Mouse (Mus musculus) left cerebral cortex, adult 8-10 months (tissue): ENCODE data around the gene Il1rapl1. TPM values are rescaled to one million over a fixed set of nuclear protein-coding genes. Genes with fewer than 3 reads are reported as not detected.
A peak's percentile ranks its signal among the peaks of the same experiment; 100 is the strongest.

ENCODE experiments used
- DNase-seq, 2 experiments: peaks; one replicate each; pipeline ENCODE4 v3.0.0; 2022; ENCODE audit warnings: low spot score in 2 of 2
- total RNA-seq, 4 experiments: library from RNA; stranded (reverse); gene quantifications; 2 replicates each; pipeline ENCODE4 v1.2.4; 2022

The Il1rapl1 gene
- 10 to 100 TPM; 28.1 to 35.9 (median 33.0) TPM for total RNA-seq

DNA sequence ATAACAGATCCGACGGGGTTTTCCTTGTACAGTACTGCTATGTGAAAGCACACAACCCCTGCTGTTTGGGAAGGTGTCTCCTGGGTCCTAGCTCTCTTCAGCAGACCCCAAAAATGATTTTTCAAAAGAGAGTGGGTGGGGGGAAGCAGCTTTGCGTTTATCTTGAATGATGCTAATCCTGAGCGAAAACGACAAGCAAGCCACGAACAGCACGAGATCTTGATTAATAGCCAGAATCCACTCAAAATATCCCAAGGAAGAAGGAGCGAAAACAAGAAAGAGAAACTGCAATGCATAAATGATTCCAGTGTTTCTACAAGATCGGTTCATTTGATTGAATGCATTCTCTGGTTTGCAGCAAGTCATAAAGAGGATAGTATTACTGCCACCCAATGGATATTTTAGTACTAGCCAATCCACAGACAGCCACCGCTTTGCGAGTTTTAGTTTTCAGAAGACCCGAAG lies at the start of gene Il1rapl1:
Gene Il1rapl1, minus strand, starts transcription at position 37 of the 465 bp plus-strand sequence.
- DNase-seq = peak in 1 of 2 experiments; percentile 23

DNA sequence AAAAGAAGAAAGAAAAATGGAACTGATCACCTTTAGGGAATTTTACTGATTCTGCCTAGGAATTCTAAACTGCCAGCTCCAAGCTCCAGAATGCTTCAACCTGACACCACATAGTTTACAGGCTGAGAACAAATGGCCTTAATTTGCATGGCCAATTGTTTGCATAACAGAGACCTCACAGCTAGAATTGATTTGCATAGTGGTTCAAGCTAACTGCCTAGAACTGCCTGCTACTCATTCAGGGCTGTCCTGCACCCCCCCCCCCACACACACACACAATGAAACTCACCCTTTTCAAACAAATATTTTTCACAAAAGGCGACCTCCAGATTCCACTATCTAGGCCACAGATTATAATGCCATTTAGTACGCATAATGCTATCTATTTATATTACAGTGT lies 42.6 kb upstream of the Il1rapl1 start:
- DNase-seq = no peak

DNA sequence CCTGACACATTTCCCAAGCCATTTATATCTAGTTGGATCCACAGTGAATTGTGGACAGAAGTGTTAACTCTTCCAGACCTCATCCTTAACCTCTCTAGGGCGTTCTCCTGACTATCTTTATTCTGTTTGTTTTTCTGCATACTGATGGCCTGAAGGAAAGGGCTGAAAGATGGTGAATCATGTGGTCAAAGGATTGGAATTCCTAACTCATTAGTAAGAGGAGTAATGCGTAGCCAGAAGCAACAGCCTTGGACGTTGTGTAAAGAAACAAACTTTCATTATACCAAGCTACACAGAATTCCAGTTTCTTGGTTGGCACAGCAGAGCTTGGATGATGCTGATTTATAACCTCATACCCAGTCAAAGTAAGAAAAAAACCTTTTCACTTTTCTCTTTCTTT lies 10.2 kb upstream of the Il1rapl1 start:
- no peak for DNase-seq

DNA sequence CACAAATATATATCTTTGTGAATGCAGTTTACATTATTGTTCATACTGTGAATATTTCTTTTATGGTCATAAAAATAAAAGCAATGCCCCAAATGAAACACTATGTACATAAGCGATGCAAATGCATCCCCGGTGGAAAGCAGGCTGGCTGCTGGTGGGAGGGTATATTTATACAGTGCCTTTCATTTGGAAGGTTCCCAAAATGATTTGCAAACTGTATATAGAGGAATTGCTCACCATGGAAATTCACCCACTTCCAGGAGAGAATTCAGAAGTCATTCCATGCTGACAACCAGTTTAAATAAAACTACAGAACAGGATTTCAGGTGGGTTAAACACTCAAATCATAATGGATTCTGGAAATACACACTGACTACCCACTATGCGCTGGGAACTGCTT lies 4.6 kb upstream of the Il1rapl1 start:
- peak in 1 of 2 experiments; percentile 22 for DNase-seq

DNA sequence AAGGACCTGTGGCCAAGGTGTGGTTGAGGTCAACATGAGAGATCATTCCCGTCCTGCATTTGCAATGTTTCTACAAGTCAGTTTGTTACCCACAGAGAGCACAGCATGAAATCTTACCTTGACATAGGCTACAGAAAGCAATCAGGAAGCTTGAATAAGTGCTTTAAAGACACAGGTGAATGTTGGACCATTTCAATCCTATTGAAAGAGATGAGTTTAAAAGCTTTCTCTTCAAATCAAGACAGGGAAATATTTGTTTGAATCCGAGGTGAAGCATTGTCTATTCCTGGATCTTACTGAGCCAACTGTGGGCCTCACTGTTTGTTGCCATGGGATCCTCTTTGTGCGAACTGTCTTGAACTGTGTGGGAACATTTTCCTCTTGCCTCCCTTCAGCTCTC lies 2.4 kb upstream of the Il1rapl1 start:
- DNase-seq = no peak

DNA sequence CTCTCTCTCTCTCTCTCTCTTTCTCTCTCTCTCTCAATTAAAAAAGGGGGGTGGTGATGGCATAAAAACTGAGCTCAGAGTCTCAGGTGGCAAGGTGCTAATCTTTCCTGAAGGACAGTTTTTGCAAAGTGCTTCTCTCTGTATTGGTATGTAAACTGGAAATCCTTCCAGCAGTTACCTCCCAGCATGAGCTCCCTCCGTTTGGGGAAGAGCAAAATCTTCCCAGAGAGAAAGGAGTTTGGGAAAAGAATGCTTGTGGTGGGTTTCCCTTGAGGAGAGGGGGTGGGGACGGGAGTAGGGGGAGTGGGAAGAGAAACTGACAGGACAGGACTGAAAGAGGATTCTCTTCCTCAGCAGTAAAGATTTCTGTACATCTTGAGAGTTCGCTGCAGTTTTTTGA lies 881 bp upstream of the Il1rapl1 start:
- DNase-seq = no peak

DNA sequence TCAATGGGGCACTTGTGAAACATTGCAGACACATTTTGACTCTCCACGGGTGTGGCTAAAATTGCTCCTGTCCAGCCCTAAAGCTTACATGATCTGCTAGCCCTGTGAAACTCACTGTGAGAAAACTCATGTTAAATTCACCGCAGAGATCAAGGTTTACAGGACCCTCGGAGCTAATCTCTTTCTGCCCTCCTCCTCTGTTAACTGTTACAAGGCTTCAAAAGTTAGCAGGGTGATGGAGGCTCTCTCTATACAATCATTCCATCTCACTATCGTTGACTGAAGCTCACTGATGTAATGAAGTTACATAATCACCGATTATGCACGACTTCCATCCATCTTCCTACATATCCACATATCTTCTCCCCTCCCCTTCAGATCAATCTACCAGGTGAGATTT lies 1.9 kb downstream of the Il1rapl1 start:
- DNase-seq = no peak

DNA sequence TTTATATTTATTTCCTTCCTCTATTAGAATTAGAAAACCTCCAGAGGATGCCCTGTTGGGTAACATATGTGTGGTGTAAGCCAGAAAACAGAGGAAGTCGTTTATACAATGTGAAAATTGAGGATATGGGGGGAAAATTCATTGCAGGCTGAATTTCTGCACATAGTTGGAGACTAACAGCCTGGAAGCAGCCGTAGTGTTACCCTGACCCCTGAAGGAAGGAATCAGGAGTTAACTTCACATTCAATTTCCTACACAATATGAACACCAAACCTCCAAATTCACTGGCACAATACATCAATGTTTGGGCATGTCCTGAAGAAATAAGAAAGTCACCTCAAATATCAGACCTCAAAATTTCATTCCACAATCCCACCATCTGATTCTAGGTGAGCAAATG lies 3.2 kb downstream of the Il1rapl1 start:
- no peak for DNase-seq

DNA sequence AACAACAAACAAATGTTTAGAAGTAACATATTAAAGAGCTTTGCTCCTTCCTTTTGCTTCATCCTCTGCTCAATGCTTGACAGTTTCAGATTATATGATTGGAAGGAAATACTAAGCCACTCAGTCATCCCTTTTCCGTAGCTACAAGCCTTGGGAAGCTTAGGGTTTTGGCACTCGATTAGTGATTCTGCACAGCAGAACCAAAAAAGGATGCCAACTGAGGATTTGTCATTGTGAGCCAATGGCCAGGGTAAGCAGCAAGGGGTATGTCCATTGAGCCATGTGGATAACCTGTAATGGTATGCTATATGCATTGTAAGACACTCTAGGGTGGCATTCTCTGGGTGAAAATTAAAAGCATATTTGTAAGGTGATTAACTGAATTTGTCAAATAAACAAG lies 5.7 kb downstream of the Il1rapl1 start:
- no peak for DNase-seq

DNA sequence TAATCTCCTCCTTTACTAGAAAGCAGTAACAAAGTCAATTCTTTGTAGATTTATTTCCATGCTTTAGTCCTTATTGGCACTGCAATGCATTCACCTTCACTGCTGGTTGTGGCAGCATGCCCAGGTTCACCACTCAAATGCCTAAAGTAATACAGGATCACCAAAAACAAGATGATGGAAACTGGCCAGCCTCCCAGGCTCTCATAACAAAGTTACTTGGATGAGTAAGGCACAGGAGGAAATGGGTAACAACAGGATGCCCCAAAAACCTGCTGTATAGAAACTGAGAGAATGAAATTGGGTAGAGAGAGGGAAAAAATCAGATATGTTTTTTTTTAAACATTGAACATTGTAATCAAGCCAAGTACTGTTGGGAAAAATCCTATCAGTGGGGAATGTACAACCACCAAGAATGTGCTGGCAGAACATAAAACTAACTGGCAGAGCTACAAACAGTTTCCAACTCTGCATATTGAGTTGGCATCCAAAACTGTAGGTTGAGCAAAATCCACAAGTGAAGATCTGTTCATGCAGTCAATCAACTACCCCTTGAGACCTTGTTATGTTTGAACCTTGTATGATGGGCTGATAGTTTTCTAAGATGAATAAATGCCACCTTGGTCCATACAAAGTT lies 21.4 kb downstream of the Il1rapl1 start:
- DNase-seq = no peak

DNA sequence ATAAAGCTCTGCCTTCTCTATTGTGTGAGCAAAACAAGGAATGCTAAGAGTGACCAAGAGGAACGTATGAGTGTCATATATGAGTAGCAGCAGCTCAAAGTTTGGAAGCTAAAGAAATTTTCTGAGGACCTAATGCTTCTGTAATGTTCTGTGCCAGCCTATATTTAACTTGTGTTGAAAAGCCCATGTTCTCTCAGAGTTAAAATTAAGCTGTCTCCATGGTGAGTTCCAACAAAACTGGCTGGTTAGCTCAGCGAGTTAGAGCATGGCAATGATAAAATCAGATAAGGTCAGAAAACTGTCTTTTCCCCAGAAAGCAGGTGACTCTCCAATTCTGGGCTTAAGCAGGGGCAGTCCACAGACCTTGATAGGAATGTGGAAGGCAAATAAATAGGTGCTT lies 25.6 kb downstream of the Il1rapl1 start:
- DNase-seq = no peak

DNA sequence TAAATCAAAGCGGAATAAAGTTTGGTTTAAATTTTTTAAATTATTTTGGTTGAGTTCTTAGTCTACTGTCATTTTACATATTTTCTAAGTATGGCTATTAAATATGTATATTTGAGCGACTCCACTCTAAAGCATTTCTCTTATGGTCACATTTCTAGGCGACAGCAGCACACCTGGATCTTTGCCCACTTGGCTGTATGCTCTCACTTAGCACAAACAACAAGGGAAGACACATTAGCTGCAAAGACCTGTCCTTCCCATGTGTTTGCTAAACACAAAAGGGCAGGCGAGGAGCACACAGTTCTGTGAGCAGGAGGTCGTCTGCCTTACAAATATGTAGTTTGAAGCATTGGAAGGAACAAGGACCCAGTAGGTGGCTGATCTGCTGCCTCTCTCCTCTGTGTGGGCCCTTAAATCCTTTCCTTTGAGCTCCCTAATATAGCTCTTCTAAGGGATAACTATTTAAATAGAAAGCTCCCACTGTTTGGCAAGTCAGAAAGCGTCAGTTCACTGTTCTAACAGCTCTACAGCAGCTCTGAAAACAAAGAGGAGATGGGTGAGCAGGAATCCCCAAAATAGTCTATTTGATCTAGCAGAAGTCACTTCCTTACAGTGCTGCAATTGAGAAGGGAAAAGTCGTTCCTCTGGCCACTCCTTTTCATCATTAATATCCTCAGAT lies 42.6 kb downstream of the Il1rapl1 start:
- peak in 1 of 2 experiments; percentile 13 for DNase-seq

DNA sequence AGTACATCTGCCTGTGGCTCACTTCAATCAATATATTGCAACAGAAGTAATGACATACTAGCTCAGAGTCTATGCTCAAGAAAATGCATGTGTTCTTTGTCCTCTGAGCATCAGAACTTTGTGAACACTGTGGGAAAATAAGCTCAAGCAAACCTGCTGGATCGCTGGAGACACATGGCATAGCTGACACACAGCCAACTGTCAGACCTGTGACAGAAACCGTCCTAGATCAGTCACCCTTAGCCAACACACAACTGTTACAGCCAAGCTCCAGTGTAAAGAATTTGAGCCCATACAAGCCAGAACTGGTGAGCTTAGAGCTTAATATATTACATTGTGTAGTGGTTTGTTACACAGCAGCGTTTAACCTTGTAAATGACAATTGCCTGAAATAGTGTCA lies 45.1 kb downstream of the Il1rapl1 start:
- no peak for DNase-seq

DNA sequence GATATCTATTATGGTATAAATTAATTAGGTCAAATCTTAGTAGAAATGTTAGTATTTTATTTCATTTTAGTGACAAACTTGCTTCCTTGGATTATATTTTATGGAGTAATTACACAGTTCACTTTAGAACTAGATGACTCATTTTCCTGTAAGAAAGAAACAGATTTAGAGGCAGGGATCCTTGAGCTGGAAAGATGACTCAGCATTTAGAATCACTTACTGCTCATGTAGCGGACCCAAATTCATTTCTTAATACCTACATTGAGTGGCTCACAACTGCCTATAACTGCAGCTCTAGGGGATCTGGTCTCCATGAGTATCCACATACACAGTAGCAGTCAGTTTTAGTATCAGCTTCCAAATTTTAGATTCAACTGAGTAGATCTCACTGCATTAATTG lies 71.9 kb downstream of the Il1rapl1 start:
- DNase-seq = no peak

DNA sequence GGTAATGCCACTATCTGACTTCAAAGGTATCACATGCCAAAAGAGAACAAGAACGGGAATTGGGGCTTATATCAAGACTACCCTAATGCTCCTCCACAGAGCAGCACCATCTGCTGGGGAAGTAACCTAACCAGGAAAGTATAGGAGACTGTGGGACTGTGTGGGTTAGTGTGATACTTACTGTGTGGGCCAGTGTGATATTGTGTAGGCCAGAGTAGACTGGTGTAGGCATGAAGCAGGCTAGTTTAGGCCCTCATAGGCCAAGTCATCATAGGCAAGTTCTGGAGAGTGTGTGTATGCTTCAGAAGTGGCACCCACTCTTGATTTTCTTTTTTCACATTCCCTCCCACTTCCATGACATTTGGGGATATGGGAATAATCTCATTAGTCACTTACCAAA lies 76.5 kb downstream of the Il1rapl1 start:
- DNase-seq = peak in 1 of 2 experiments; percentile 20

DNA sequence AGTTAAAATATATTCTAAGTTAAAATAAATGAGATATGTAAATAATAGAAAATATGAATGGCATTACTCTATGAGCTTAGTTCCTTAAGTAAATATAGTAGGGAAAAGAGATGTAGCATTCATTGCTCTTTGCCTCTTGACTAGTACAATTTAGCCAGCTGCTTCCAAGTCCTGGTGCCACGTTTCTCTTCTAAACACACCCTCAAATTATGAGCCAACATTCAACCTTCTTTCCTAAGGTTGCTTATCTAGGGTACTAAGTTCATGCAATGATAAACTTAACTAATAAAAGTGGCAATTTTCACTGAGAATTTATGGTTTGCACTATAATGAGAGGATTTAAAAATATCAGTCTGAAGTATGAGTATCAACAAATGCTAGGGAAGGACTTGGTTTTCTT lies 218.3 kb downstream of the Il1rapl1 start:
- DNase-seq = no peak

DNA sequence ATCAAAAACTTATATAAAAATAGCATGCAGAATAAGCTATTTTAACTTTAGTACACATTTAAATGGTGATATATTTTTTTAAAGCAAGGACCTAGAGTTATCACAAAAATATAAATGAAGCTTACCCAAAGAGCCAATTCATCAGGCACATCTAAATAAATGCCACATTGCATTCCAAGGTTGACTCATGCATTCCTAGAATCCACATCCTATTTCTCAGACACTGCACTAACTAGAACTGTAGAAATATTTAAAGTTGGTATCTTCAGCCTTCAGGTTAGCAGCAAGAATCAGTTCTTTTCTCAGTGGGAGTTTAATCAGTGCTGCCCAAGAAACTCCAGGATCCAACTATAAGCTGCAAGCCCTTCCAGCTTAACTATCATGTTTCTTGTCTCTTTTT lies 223.5 kb downstream of the Il1rapl1 start:
- DNase-seq = no peak

DNA sequence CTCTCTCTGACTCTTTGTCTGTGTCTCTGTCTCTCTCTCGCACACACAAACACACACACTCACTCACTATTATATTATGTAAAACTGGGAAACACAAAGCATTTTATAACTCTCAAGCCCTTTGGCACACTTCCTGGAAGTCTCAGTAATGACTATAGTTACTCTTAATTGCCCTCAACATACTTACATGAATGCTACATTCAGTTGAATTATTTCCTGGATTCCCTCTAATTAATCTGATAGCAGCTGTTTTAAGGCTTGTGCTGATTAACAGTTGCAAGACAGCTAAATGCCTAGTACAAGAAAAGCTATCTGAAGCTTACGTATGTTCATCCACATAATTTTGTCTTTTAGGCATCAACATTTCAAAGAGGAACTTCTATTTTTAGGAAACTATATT lies 261.3 kb downstream of the Il1rapl1 start:
- DNase-seq = no peak

DNA sequence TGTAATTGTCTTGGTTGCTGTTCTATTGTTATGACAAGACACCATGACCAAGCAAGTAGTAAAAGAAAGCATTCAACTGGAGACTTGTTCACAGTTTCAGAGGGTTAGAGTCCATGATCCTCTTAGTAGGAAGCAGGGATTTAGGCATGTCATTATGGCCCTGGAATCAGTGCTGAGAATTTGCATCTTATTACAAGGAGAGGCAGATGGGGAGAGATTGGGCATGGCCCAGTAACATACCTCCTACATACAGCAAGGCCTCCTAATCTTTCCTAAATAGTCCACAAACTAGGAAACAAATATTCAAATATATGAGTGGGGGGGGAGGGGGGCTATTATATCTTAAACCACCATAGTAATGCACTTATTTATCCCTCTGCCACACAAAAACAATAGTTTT lies 301.6 kb downstream of the Il1rapl1 start:
- no peak for DNase-seq

DNA sequence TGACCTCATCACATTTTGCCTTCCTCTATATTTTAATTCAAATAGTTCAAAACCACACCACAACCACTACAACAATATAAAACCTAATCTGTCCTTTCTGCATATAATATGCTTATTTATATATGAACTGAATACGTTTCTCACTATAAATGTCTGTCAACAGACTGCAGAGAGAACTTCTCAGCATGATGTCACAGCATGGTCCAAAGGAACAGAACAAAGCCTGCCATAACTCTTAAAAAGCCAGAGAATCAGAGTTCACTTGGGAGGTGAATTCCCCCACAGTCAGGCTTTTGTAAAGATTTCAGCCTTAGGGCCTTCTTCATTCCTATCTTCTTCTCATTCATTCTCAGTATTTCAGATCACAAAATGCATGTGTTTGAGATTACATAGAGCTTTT lies 307.7 kb downstream of the Il1rapl1 start:
- no peak for DNase-seq

DNA sequence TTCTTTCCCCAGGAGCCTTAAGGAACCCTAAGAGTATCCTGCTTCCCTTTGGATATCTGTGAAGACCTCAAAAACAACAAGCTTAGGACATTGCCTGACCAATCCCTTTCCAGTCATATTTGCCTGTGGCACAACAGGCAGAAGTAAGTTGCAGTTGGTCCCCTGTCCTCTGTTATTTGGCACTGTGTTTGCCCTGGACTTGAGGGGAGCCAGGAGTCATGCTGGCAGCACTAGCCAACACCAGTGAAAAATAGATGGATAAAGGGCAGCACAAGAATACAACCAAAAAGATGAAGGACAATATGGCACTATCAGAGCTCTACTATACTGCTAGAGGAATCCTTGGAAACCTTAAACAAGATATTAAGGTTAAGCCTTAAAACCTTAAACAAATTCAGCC lies 322.4 kb downstream of the Il1rapl1 start:
- DNase-seq = no peak

DNA sequence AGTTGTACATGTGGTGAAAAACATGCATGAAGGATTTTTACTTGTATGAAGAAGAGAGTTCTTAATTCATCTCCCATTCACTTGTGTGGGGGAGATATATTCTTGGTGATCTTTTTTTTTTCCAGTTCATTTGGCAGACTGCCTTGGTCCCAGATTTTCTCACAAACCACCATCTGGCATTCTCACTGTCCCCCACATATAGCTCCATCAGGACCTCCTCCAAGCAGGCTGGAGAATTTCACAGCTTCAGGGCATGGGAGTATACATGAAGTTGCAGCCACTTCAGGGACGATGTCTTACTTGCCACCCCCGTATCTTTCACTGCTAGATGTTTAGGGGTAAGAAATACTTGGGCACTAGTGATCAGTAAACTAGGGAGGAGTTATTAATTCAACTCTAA lies 404.9 kb downstream of the Il1rapl1 start:
- peak; percentile 15 to 61 for DNase-seq

DNA sequence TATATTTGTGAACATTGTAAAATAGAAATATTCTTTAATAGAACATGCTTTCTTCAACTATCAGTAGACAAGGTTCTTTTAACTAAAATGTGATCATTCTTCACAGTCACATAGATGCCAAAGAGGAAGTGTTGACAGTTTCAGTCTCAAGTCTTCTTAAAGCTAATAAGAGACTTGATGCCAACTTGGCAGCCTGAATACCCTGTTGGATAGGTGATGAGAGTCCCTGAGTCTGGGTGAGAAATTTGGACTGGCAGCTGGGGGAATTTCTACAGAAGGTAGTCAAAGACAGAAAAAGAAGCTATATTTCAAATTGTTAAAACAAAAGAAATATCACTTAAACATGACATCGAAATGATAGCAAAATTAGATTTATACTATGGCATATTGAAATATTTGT lies 451.6 kb downstream of the Il1rapl1 start:
- no peak for DNase-seq
